Mouse (Mus musculus) liver, postnatal 0 days (tissue): ENCODE measurements at regions not wholly inside any gene's neighbourhood (a gene's known extent, or its start where the extent isn't known, plus 50 kb on each side); places are given as distances from the start of the nearest gene placed in this dataset.

Source experiments
- ATAC-seq: fragments of 200-750 bp; cut with Nextera tagmentation; 2 replicates; pipeline ENCODE4 v1.8.0; 2017; ENCODE audit warnings: mild to moderate bottlenecking, moderate library complexity
- DNase-seq: peaks from one replicate; pipeline ENCODE4 v3.0.0-alpha.2; 2016
- H3K27ac ChIP-seq: fragments of 300-500 bp; sonication (generic); 2 replicates; pipeline ENCODE4 v1.5.1; 2014; ENCODE audit warnings: antibody characterized with exemption, moderate library complexity, mild to moderate bottlenecking, low read depth
- H3K27me3 ChIP-seq: fragments of 300-500 bp; sonication (generic); 2 replicates; pipeline ENCODE4 v1.6.1; 2014; ENCODE audit warnings: low read length, control low read depth, mixed read lengths; ENCODE audit not compliant: insufficient read depth
- H3K36me3 ChIP-seq: fragments of 300-500 bp; sonication (generic); replicated peaks from 2 replicates; pipeline ENCODE4 v1.6.1; 2014; ENCODE audit warnings: mild to moderate bottlenecking, control low read depth, low read length, moderate library complexity, mixed read lengths; ENCODE audit not compliant: insufficient read depth
- H3K4me1 ChIP-seq: fragments of 300-500 bp; sonication (generic); 2 replicates; pipeline ENCODE4 v1.6.1; 2014; ENCODE audit warnings: antibody characterized with exemption, mild to moderate bottlenecking, control low read depth; ENCODE audit not compliant: insufficient read depth
- H3K4me2 ChIP-seq: fragments of 300-500 bp; sonication (generic); 2 replicates; pipeline ENCODE4 v1.6.1; 2014; ENCODE audit warnings: low read depth, mild to moderate bottlenecking, low read length, moderate library complexity, mixed read lengths
- H3K4me3 ChIP-seq: fragments of 300-500 bp; sonication (generic); 2 replicates; pipeline ENCODE4 v1.5.1; 2014; ENCODE audit warnings: low read depth, low read length
- H3K9ac ChIP-seq: fragments of 300-500 bp; sonication (generic); replicated peaks from 2 replicates; pipeline ENCODE4 v1.6.1; 2014; ENCODE audit warnings: mild to moderate bottlenecking, moderate library complexity
- H3K9me3 ChIP-seq: fragments of 300-500 bp; sonication (generic); 2 replicates; pipeline ENCODE4 v1.6.1; 2016; ENCODE audit warnings: mild to moderate bottlenecking, control low read depth, low read length, mixed read lengths
- CTCF ChIP-seq: sonication (generic); IDR thresholded peaks from 2 replicates; pipeline ENCODE4 v1.5.1; 2016; ENCODE audit warnings: antibody characterized with exemption, low read depth
- EP300 ChIP-seq: IDR thresholded peaks from 2 replicates; pipeline ENCODE4 v1.6.1; 2016; ENCODE audit warnings: antibody characterized with exemption, low read depth, mild to moderate bottlenecking
- WGBS: fragments of 180-500 bp; shearing (Covaris S2); extraction: QIAGEN DNeasy Blood & Tissue Kit; methylation state at CpG from one replicate; pipeline ENCODE4 v1.1.7; 2014; ENCODE audit not compliant: insufficient replicate concordance; 5-methylcytosine and 5-hydroxymethylcytosine counted together

- ATAC-seq (peak; percentile 75), DNase-seq (no peak)
- Histone ChIP-seq H3K4me2 (no peak overlapping the region), H3K4me1 (peaks cover 22% of the 10 kb centered on the region), H3K36me3 (no peaks in the 10 kb centered on the region), H3K27me3 (no peaks in the 10 kb centered on the region), H3K27ac (no peak overlapping the region), H3K9ac (no peak overlapping the region), H3K9me3 (no peaks in the 10 kb centered on the region), H3K4me3 (no peak overlapping the region)
- WGBS: 43% methylated on average over 5 of the region's 5 CpGs
- TF ChIP-seq EP300 (0 out of 2 replicates have a peak, but pooled peaks have one; percentile 33), CTCF (no peak)
Measured at GRCm38 (mm10) chr16:24062314-24062713, 73.7 kb upstream of the Bcl6 start.

- DNase-seq: no peak
- H3K27ac ChIP-seq: 0 out of 2 replicates have a peak overlapping the region, but pooled peaks have one; percentile 11
Measured at GRCm38 (mm10) chr16:24061496-24061895, 72.8 kb upstream of the Bcl6 start.

GRCm38 (mm10) chr16:24059090-24059600 is 70.5 kb upstream of the Bcl6 start:
- Histone ChIP-seq H3K9ac (no peak overlapping the region), H3K9me3 (no peaks in the 10 kb centered on the region), H3K4me3 (no peak overlapping the region), H3K36me3 (no peaks in the 10 kb centered on the region), H3K4me1 (peaks cover 27% of the 10 kb centered on the region), H3K4me2 (no peak overlapping the region), H3K27ac (no peak overlapping the region), H3K27me3 (no peaks in the 10 kb centered on the region)
- ATAC-seq (no peak), DNase-seq (no peak)
- 59% methylated on average over 4 of the region's 4 CpGs for WGBS
- TF ChIP-seq CTCF (no peak), EP300 (no peak)

More at GRCm38 (mm10) chr16:24061496-24061895, 72.8 kb upstream of the Bcl6 start:
- H3K4me2 ChIP-seq: no peak overlapping the region
- no peak for TF ChIP-seq CTCF
- TF ChIP-seq EP300: no peak
- no peaks in the 10 kb centered on the region for H3K36me3 ChIP-seq
- H3K9ac ChIP-seq: no peak overlapping the region
- WGBS: 58% methylated on average over 4 of the region's 4 CpGs
- no peak for ATAC-seq
- H3K4me3 ChIP-seq: no peak overlapping the region
- peaks cover 24% of the 10 kb centered on the region for H3K4me1 ChIP-seq
- H3K9me3 ChIP-seq: no peaks in the 10 kb centered on the region
- no peaks in the 10 kb centered on the region for H3K27me3 ChIP-seq

GRCm38 (mm10) chr16:24056885-24057531 is 68.4 kb upstream of the Bcl6 start:
- H3K27me3 ChIP-seq: no peaks in the 10 kb centered on the region
- DNase-seq: peak; percentile 52

DNA sequence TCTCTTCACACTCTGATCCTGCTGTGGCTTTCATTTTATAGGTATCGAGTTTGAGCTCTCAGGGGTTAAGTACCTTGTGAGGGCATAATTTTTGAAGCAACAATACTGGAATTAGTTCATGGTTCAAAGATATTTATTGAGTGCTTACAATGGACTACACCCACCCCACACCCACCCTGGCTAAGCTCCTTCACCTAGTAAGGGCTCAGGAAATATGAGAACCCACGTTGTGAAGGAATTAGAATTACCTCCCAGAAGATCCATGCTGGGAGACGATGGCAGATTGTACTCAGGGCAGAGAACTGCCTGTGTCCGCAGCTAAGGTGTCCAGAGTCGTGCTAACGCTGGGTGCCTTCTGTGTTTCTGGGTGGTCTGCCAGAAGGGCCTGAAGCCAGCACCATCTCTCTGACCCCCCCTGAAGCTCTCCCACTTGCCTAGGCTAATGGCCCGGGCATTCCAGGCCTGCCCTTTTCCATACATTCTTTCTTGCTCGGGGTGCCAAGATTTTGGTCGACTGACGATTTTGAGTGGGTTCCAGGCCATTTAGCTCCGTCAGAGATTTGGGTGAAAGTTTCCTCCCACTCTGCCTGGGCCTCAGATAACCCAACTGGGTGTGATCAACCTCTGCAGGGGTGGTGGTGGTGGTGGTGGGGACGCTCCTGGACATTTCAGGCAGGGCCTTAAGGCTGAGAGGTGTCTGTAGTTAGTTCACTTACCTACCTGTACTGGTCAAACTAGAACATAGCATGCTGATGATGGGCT is 67.7 kb upstream of the Bcl6 start:
- WGBS: 65% methylated on average over 12 of the region's 12 CpGs
- Histone ChIP-seq H3K9ac (no peak overlapping the region), H3K4me1 (peaks cover 15% of the 10 kb centered on the region; the same call in 1 of the 2 replicates), H3K4me3 (no peak overlapping the region), H3K4me2 (no peak overlapping the region), H3K27me3 (no peaks in the 10 kb centered on the region), H3K9me3 (no peaks in the 10 kb centered on the region), H3K36me3 (no peaks in the 10 kb centered on the region), H3K27ac (peak overlapping the region; percentile 84)
- TF ChIP-seq EP300 (no peak), CTCF (no peak)
- no peak for ATAC-seq
- DNase-seq: no peak

More at GRCm38 (mm10) chr16:24056885-24057531, 68.4 kb upstream of the Bcl6 start:
- Histone ChIP-seq H3K27ac (peak overlapping the region; percentile 84), H3K4me2 (no peak overlapping the region), H3K9me3 (no peaks in the 10 kb centered on the region), H3K36me3 (no peaks in the 10 kb centered on the region), H3K4me1 (peaks cover 22% of the 10 kb centered on the region), H3K9ac (no peak overlapping the region), H3K4me3 (no peak overlapping the region)
- WGBS: 50% methylated on average over 11 of the region's 11 CpGs
- ATAC-seq: peak; percentile 77
- TF ChIP-seq CTCF (no peak), EP300 (peak; percentile 51)

GRCm38 (mm10) chr16:24054293-24054692 is 65.6 kb upstream of the Bcl6 start:
- Histone ChIP-seq H3K9ac (no peak overlapping the region), H3K9me3 (no peaks in the 10 kb centered on the region), H3K4me3 (no peak overlapping the region), H3K36me3 (no peaks in the 10 kb centered on the region), H3K4me2 (no peak overlapping the region), H3K27me3 (no peaks in the 10 kb centered on the region), H3K4me1 (peaks cover 12% of the 10 kb centered on the region; the same call in 1 of the 2 replicates), H3K27ac (no peak overlapping the region)
- TF ChIP-seq EP300 (no peak), CTCF (no peak)
- ATAC-seq: no peak
- DNase-seq: no peak
- 91% methylated on average over 3 of the region's 3 CpGs for WGBS
